Mouse (Mus musculus) myocyte (in vitro differentiated cells): Measurements from ENCODE around the gene 1810009A15Rik.

Experiments used
- CEBPB ChIP-seq: IDR thresholded peaks from 2 replicates; pipeline ENCODE4 v1.6.1; 2011; ENCODE audit warnings: mild to moderate bottlenecking, moderate library complexity; ENCODE audit not compliant: poor library complexity, insufficient read depth, severe bottlenecking
- MAX ChIP-seq: IDR thresholded peaks from one replicate; pipeline ENCODE4 v1.6.1; 2011; ENCODE audit warnings: low read depth, mild to moderate bottlenecking, control low read depth
- MYOD1 ChIP-seq, 3 experiments: IDR thresholded peaks; one replicate each; pipeline ENCODE4 v1.6.1; 2011; ENCODE audit warnings: control low read depth in 2 of 3, low read depth in 2 of 3, mild to moderate bottlenecking in 2 of 3, moderate library complexity in 1 of 3; ENCODE audit not compliant: insufficient read length in 2 of 3, control insufficient read depth in 1 of 3
- MYOG ChIP-seq, 3 experiments: IDR thresholded peaks; one replicate each; pipeline ENCODE4 v1.6.1; 2011; ENCODE audit warnings: control low read depth in 2 of 3, low read depth in 2 of 3, mild to moderate bottlenecking in 2 of 3; ENCODE audit not compliant: insufficient read length in 2 of 3, control insufficient read depth in 1 of 3, insufficient read depth in 1 of 3
- POLR2A ChIP-seq: IDR thresholded peaks from one replicate; pipeline ENCODE4 v1.6.1; 2011; ENCODE audit warnings: low read depth, mild to moderate bottlenecking, control low read depth, moderate library complexity; ENCODE audit not compliant: insufficient read length
- POLR2AphosphoS2 ChIP-seq: IDR thresholded peaks from one replicate; pipeline ENCODE4 v1.6.1; 2011; ENCODE audit warnings: low read depth, control low read depth; ENCODE audit not compliant: insufficient read length
- REST ChIP-seq: IDR thresholded peaks from one replicate; pipeline ENCODE4 v1.6.1; 2011; ENCODE audit warnings: mild to moderate bottlenecking, control low read depth, moderate library complexity; ENCODE audit not compliant: insufficient read depth, insufficient read length
- TCF12 ChIP-seq: IDR thresholded peaks from one replicate; pipeline ENCODE4 v1.6.1; 2011; ENCODE audit warnings: mild to moderate bottlenecking, control low read depth; ENCODE audit not compliant: poor library complexity, insufficient read depth, severe bottlenecking
- TCF3 ChIP-seq: IDR thresholded peaks from one replicate; pipeline ENCODE4 v1.6.1; 2011; ENCODE audit warnings: low read depth, control low read depth; ENCODE audit not compliant: insufficient read length
- USF1 ChIP-seq: IDR thresholded peaks from one replicate; pipeline ENCODE4 v1.6.1; 2011; ENCODE audit warnings: low read depth, mild to moderate bottlenecking, control low read depth, moderate library complexity

- TF ChIP-seq POLR2A (no peak), MYOG (IDR thresholded peaks at IDR 0.05; ENCODE audit: control insufficient read depth in 1 of 3, insufficient read depth in 1 of 3, insufficient read length in 2 of 3, low read depth in 2 of 3) (no peak), TCF3 (no peak), POLR2AphosphoS2 (no peak), CEBPB (no peak), MYOD1 (IDR thresholded peaks at IDR 0.05; ENCODE audit: control insufficient read depth in 1 of 3, insufficient read length in 2 of 3, low read depth in 2 of 3) (no peak), USF1 (no peak), REST (no peak), TCF12 (no peak), MAX (no peak)
Observed at GRCm38 (mm10) chr19:8881034-8881392, 7.6 kb upstream of the 1810009A15Rik start.
